Mouse (Mus musculus): ENCODE measurements around the gene Ikzf3. TPM values are rescaled to one million over a fixed set of nuclear protein-coding genes. Genes with fewer than 3 reads are reported as not detected.

Ikzf3 gene
- polyA plus RNA-seq, 1 experiment from 2014 or later = 0.20 TPM

GRCm38 (mm10) chr11:98550975-98551828 lies 5.4 kb upstream of the Ikzf3 start, which contains the start of gene Zpbp2:
Zpbp2 (plus strand) TSS chr11:98551097.
- 0 out of 2 replicates have a peak, but pooled peaks cover 4% of the 10 kb centered on the region for H3K4me1 ChIP-seq (ENCODE audit: control insufficient read depth, insufficient read depth, low read length)
- peak; percentile 97 for ATAC-seq (ENCODE audit: low read depth)
- H3K9ac ChIP-seq (replicated peaks; ENCODE audit: low read depth, low read length) = peak within 1 kb of the TSS; percentile 59
- H3K27ac ChIP-seq (ENCODE audit: low read depth, low read length) = peak within 1 kb of the TSS; percentile 86
- no peaks in the 10 kb centered on the region for H3K36me3 ChIP-seq (ENCODE audit: control insufficient read depth, insufficient read depth, low read length)
- WGBS = 2% methylated on average over 51 of the region's 51 CpGs
- H3K9me3 ChIP-seq (ENCODE audit: control insufficient read depth, low read length) = no peaks in the 10 kb centered on the region
- peak within 1 kb of the TSS; percentile 60 for H3K4me3 ChIP-seq (ENCODE audit: low read depth, low read length)
- H3K27me3 ChIP-seq (ENCODE audit: control insufficient read depth, insufficient read depth, low read length) = peaks cover 26% of the 10 kb centered on the region
- H3K4me2 ChIP-seq (ENCODE audit: low read depth, low read length) = peak within 1 kb of the TSS; percentile 63

GRCm38 (mm10) chr11:98550311-98550974 lies 4.6 kb upstream of the Ikzf3 start:
- Histone ChIP-seq H3K9me3 (ENCODE audit: control insufficient read depth, low read length) (no peaks in the 10 kb centered on the region), H3K4me2 (ENCODE audit: low read depth, low read length) (peak overlapping the region; percentile 63), H3K4me1 (ENCODE audit: control insufficient read depth, insufficient read depth, low read length) (0 out of 2 replicates have a peak, but pooled peaks cover 4% of the 10 kb centered on the region), H3K36me3 (ENCODE audit: control insufficient read depth, insufficient read depth, low read length) (no peaks in the 10 kb centered on the region), H3K27me3 (ENCODE audit: control insufficient read depth, insufficient read depth, low read length) (peaks cover 34% of the 10 kb centered on the region), H3K9ac (replicated peaks; ENCODE audit: low read depth, low read length) (peak overlapping the region; percentile 59), H3K4me3 (ENCODE audit: low read depth, low read length) (peak overlapping the region; percentile 60), H3K27ac (ENCODE audit: low read depth, low read length) (peak overlapping the region; percentile 86)
- peak; percentile 19 for ATAC-seq (ENCODE audit: low read depth)
- WGBS = 16% methylated on average over 20 of the region's 20 CpGs

GRCm38 (mm10) chr11:98549363-98549762 lies 3.5 kb upstream of the Ikzf3 start:
- no peak for ATAC-seq (ENCODE audit: low read depth)
- Histone ChIP-seq H3K9ac (replicated peaks; ENCODE audit: low read depth, low read length) (no peak overlapping the region), H3K27me3 (ENCODE audit: control insufficient read depth, insufficient read depth, low read length) (peaks cover 42% of the 10 kb centered on the region), H3K4me1 (ENCODE audit: control insufficient read depth, insufficient read depth, low read length) (0 out of 2 replicates have a peak, but pooled peaks cover 4% of the 10 kb centered on the region), H3K9me3 (ENCODE audit: control insufficient read depth, low read length) (no peaks in the 10 kb centered on the region), H3K36me3 (ENCODE audit: control insufficient read depth, insufficient read depth, low read length) (no peaks in the 10 kb centered on the region), H3K4me2 (ENCODE audit: low read depth, low read length) (no peak overlapping the region), H3K27ac (ENCODE audit: low read depth, low read length) (no peak overlapping the region), H3K4me3 (ENCODE audit: low read depth, low read length) (no peak overlapping the region)
- WGBS = 60% methylated on average over 4 of the region's 4 CpGs

- Histone ChIP-seq H3K9ac (replicated peaks; ENCODE audit: low read depth, low read length) (no peak overlapping the region), H3K27ac (ENCODE audit: low read depth, low read length) (no peak overlapping the region), H3K4me2 (ENCODE audit: low read depth, low read length) (no peak overlapping the region), H3K9me3 (ENCODE audit: control insufficient read depth, low read length) (no peaks in the 10 kb centered on the region), H3K36me3 (ENCODE audit: control insufficient read depth, insufficient read depth, low read length) (no peaks in the 10 kb centered on the region), H3K4me1 (ENCODE audit: control insufficient read depth, insufficient read depth, low read length) (0 out of 2 replicates have a peak, but pooled peaks cover 4% of the 10 kb centered on the region), H3K4me3 (ENCODE audit: low read depth, low read length) (no peak overlapping the region), H3K27me3 (ENCODE audit: control insufficient read depth, insufficient read depth, low read length) (peaks cover 57% of the 10 kb centered on the region)
- 59% methylated on average over 3 of the region's 3 CpGs for WGBS
- no peak for ATAC-seq (ENCODE audit: low read depth)
Measured at GRCm38 (mm10) chr11:98547308-98547693, 1.5 kb upstream of the Ikzf3 start.

DNA sequence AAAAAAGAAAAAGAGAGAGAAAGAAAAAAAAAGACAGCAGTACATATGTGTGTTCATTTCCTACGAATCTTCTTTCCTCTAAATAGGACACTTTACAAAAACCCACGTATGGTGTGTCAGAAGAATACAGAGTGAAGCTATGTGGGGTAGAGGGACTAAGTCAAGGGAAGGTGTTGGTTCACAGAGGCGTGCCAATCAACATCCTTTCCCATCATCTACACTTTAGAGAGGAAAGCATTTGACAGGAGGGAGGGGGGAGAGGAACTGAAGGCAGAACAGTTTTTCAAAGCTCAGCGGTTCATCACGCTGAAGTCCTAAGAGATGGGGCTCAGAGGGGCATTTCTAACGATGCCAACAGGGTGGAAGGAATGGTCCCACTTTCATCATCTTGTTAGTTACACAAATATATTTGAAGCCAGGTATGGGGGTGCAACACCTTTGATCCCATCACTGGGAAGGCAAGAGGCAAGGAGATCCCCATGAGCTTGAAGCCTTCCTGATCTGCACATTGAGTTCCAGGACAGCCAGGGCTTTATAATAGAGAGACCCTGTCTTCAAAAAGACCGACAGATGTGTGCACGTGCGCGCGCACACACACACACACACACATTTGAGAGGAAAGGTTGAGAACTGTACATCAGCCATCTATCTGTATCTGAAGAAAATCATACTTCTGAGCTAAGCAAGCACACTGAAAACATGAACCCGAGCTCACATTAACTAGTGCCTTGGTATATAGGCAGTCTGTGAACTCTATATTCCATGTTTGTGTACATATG lies 887 bp upstream of the Ikzf3 start:
- no peak for ATAC-seq (ENCODE audit: low read depth)
- 42% methylated on average over 12 of the region's 12 CpGs for WGBS
- Histone ChIP-seq H3K9me3 (ENCODE audit: control insufficient read depth, low read length) (no peaks in the 10 kb centered on the region), H3K36me3 (ENCODE audit: control insufficient read depth, insufficient read depth, low read length) (no peaks in the 10 kb centered on the region), H3K27me3 (ENCODE audit: control insufficient read depth, insufficient read depth, low read length) (peaks cover 58% of the 10 kb centered on the region), H3K27ac (ENCODE audit: low read depth, low read length) (no peak overlapping the region), H3K4me1 (ENCODE audit: control insufficient read depth, insufficient read depth, low read length) (0 out of 2 replicates have a peak, but pooled peaks cover 3% of the 10 kb centered on the region), H3K4me3 (ENCODE audit: low read depth, low read length) (no peak overlapping the region), H3K4me2 (ENCODE audit: low read depth, low read length) (no peak overlapping the region), H3K9ac (replicated peaks; ENCODE audit: low read depth, low read length) (no peak overlapping the region)

- 0 out of 2 replicates have a peak overlapping the region, but pooled peaks have one; percentile 37 for H3K9ac ChIP-seq (replicated peaks; ENCODE audit: low read depth, low read length)
- no peaks in the 10 kb centered on the region for H3K4me1 ChIP-seq (ENCODE audit: control insufficient read depth, insufficient read depth, low read length)
- H3K27me3 ChIP-seq (ENCODE audit: control insufficient read depth, insufficient read depth, low read length) = peaks cover 56% of the 10 kb centered on the region
- H3K27ac ChIP-seq (ENCODE audit: low read depth, low read length) = no peak overlapping the region
- H3K9me3 ChIP-seq (ENCODE audit: control insufficient read depth, low read length) = no peaks in the 10 kb centered on the region
- H3K4me3 ChIP-seq (ENCODE audit: low read depth, low read length) = peak overlapping the region; percentile 42
- ATAC-seq (ENCODE audit: low read depth) = no peak
- H3K4me2 ChIP-seq (ENCODE audit: low read depth, low read length) = peak overlapping the region; percentile 81
- WGBS = 5% methylated on average over 16 of the region's 16 CpGs
- H3K36me3 ChIP-seq (ENCODE audit: control insufficient read depth, insufficient read depth, low read length) = no peaks in the 10 kb centered on the region
Measured at GRCm38 (mm10) chr11:98544890-98545677, 747 bp downstream of the Ikzf3 start.

DNA sequence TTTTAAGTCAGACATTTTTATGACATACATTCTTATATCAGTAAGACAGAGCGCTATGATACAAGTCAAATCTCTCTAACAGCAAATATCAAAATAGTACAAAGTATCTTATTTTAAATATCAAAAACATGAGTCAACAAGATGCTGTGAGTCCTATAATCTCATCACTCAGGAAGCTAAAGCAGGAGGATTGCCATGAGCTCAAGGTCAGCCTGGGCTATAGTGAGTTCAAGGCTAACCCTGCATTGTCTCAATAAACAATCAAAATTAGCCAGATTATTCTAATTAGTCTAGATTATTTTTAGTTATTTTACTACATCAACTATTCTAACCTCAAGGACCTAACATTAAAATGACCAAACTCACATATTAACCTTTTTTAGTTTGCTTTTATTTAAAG lies 2.4 kb downstream of the Ikzf3 start:
- peaks cover 50% of the 10 kb centered on the region for H3K27me3 ChIP-seq (ENCODE audit: control insufficient read depth, insufficient read depth, low read length)

DNA sequence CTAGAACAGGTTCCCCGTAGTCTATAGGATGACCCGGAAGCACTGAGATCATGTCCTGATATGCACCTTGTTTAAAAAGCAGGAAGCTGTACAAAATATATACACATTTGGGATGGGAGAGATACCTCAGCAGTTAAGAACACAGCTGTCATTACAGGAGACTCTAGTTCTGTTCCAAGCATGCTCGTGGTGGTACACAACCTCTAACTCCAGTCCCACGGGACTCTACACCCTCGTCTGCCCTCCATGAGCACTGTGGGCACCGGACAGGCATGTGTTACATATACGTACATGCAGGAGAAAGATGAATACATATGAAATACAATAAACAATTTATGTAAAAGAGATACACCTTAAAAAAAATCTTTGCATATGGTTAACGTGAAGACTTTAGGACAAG lies 3.3 kb downstream of the Ikzf3 start:
- H3K9me3 ChIP-seq (ENCODE audit: control insufficient read depth, low read length) = no peaks in the 10 kb centered on the region
- WGBS = 76% methylated on average over 8 of the region's 8 CpGs
- no peak overlapping the region for H3K9ac ChIP-seq (replicated peaks; ENCODE audit: low read depth, low read length)
- no peak overlapping the region for H3K27ac ChIP-seq (ENCODE audit: low read depth, low read length)
- no peak overlapping the region for H3K4me3 ChIP-seq (ENCODE audit: low read depth, low read length)
- no peak for ATAC-seq (ENCODE audit: low read depth)
- H3K4me1 ChIP-seq (ENCODE audit: control insufficient read depth, insufficient read depth, low read length) = no peaks in the 10 kb centered on the region
- H3K36me3 ChIP-seq (ENCODE audit: control insufficient read depth, insufficient read depth, low read length) = no peaks in the 10 kb centered on the region
- peaks cover 45% of the 10 kb centered on the region for H3K27me3 ChIP-seq (ENCODE audit: control insufficient read depth, insufficient read depth, low read length)
- no peak overlapping the region for H3K4me2 ChIP-seq (ENCODE audit: low read depth, low read length)

More for the DNA sequence above, 2.4 kb downstream of the Ikzf3 start:
- Histone ChIP-seq H3K4me2 (ENCODE audit: low read depth, low read length) (no peak overlapping the region), H3K9ac (replicated peaks; ENCODE audit: low read depth, low read length) (no peak overlapping the region), H3K4me1 (ENCODE audit: control insufficient read depth, insufficient read depth, low read length) (no peaks in the 10 kb centered on the region), H3K4me3 (ENCODE audit: low read depth, low read length) (no peak overlapping the region), H3K27ac (ENCODE audit: low read depth, low read length) (no peak overlapping the region), H3K9me3 (ENCODE audit: control insufficient read depth, low read length) (no peaks in the 10 kb centered on the region), H3K36me3 (ENCODE audit: control insufficient read depth, insufficient read depth, low read length) (no peaks in the 10 kb centered on the region)
- no peak for ATAC-seq (ENCODE audit: low read depth)
- 88% methylated on average over 1 of the region's 1 CpGs for WGBS

Data from neural tube, embryonic 14.5 days (tissue).